Mouse (Mus musculus): Measurements from ENCODE around the gene Tnp2.

DNA sequence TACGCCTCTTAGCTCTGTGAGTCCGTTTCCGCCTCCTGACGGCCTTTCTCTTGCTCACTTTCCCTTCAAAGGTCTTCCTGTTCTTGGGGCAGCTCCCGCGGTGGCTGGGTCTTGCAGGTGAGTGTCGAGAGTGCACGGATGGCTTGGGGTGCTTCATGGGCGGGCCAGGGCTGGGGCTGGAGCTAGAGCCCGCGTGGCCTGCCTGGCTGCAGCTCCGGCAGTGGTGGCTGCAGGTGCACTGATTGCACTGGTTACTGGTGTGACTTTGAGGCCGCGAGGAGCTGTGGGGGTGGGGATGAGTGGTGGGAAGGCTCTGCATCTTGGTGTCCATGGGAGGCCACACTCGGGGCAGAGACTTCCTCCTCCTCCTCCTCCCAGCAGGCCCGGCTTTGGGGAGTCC is at the start of gene Tnp2:
- TF ChIP-seq CTCF (conservative IDR thresholded peaks at IDR 0.05; ENCODE audit: low read length) (no peak), POU5F1 (IDR thresholded peaks at IDR 0.05; ENCODE audit: borderline replicate concordance, low read length) (no peak), NANOG (IDR thresholded peaks at IDR 0.05; ENCODE audit: borderline replicate concordance, low read length) (no peak)
